Mouse (Mus musculus) lung, postnatal 10 days (tissue): ENCODE measurements around the gene Car5a.

Experiments used
- DNase-seq: peaks from one replicate; pipeline ENCODE4 v3.0.0; 2021

Gene Car5a

GRCm38 (mm10) chr8:121905420-121905819, 39.3 kb downstream of the Car5a start:
- no peak for DNase-seq

- no peak for DNase-seq
These were observed 39.7 kb downstream of the Car5a start for GRCm38 (mm10) chr8:121904999-121905398.

GRCm38 (mm10) chr8:121903977-121904376, 40.7 kb downstream of the Car5a start:
- no peak for DNase-seq

- no peak for DNase-seq
These were observed 43.0 kb downstream of the Car5a start for GRCm38 (mm10) chr8:121901498-121902236.

GRCm38 (mm10) chr8:121899180-121900044, 45.3 kb downstream of the Car5a start:
- DNase-seq = no peak

GRCm38 (mm10) chr8:121898401-121898931, 46.2 kb downstream of the Car5a start:
- peak; percentile 92 for DNase-seq

- DNase-seq = no peak
These were observed 46.8 kb downstream of the Car5a start for GRCm38 (mm10) chr8:121897871-121898381.

- DNase-seq = no peak
These were observed 47.5 kb downstream of the Car5a start for GRCm38 (mm10) chr8:121897205-121897604.

GRCm38 (mm10) chr8:121896476-121897145, 48.1 kb downstream of the Car5a start:
- no peak for DNase-seq

- no peak for DNase-seq
These were observed 48.8 kb downstream of the Car5a start for GRCm38 (mm10) chr8:121895910-121896309.

- no peak for DNase-seq
These were observed 51.8 kb downstream of the Car5a start for GRCm38 (mm10) chr8:121892875-121893274.

- DNase-seq = no peak
These were observed 54.6 kb downstream of the Car5a start for GRCm38 (mm10) chr8:121889810-121890785.

- DNase-seq = no peak
These were observed 55.4 kb downstream of the Car5a start for GRCm38 (mm10) chr8:121889317-121889716.

- no peak for DNase-seq
These were observed 57.2 kb downstream of the Car5a start for GRCm38 (mm10) chr8:121887547-121887946.

- no peak for DNase-seq
These were observed 59.3 kb downstream of the Car5a start for GRCm38 (mm10) chr8:121885433-121885832.

GRCm38 (mm10) chr8:121885001-121885400, 59.7 kb downstream of the Car5a start:
- DNase-seq = no peak

GRCm38 (mm10) chr8:121884181-121884580, 60.5 kb downstream of the Car5a start:
- DNase-seq = no peak

GRCm38 (mm10) chr8:121881921-121882320, 62.8 kb downstream of the Car5a start:
- DNase-seq = no peak

- DNase-seq = peak; percentile 63
These were observed 63.9 kb downstream of the Car5a start for GRCm38 (mm10) chr8:121880818-121881217.

GRCm38 (mm10) chr8:121879712-121880111, 65.0 kb downstream of the Car5a start:
- no peak for DNase-seq

- peak; percentile 57 for DNase-seq
These were observed 66.8 kb downstream of the Car5a start for GRCm38 (mm10) chr8:121877828-121878480.
